Comparison of ENCODE assay signal across 10 mouse cellular contexts in genomic region chr10:93282526-93282964, GRCm38 (mm10). TPM values are rescaled to one million over a fixed set of nuclear protein-coding genes. Genes with fewer than 3 reads are reported as not detected.
A peak's percentile ranks its signal among the peaks of the same experiment; 100 is the strongest.
DNase-seq lines count a peak whose midpoint lies in the region; ATAC-seq and TF ChIP-seq lines count a peak whose summit lies in the region.
"Had no signal": no experiment of that assay in that cellular context is flagged by ENCODE, and none has a peak within 500 bp of the region (broad histone marks: within the 10 kb centered on the region; RNA-seq: fewer than 3 reads in every experiment).

No protein-coding gene starts in this region.

- no peak for DNase-seq in lung, adult 18-20 months
- DNase-seq in forebrain, postnatal 0 days: peak; percentile 41
- DNase-seq in kidney, adult 11 months: peak; percentile 55
- DNase-seq in midbrain, postnatal 0 days (ENCODE audit: low spot score): peak; percentile 39
- no peak for DNase-seq in left cerebral cortex, postnatal 36 days (ENCODE audit: low spot score in 2 of 2)
- no peak for DNase-seq in embryo, embryonic 9.5 days (ENCODE audit: extremely low spot score)

- peak overlapping the region; percentile 13; the same call in 1 of the 2 replicates for H3K27ac ChIP-seq in lung, embryonic 15.5 days
- no peak overlapping the region for H3K27ac ChIP-seq in forebrain, postnatal 0 days (ENCODE audit: low read depth, low read length)
- H3K27ac ChIP-seq in midbrain, postnatal 0 days (ENCODE audit: low read depth, low read length): no peak overlapping the region

- no peaks in the 10 kb centered on the region for H3K9me3 ChIP-seq in lung, embryonic 15.5 days
- no peaks in the 10 kb centered on the region for H3K9me3 ChIP-seq in forebrain, postnatal 0 days (ENCODE audit: low read length)
- no peaks in the 10 kb centered on the region for H3K9me3 ChIP-seq in midbrain, postnatal 0 days (ENCODE audit: low read length)
- H3K9me3 ChIP-seq: G1E had no signal

- no peak for ATAC-seq in lung, embryonic 15.5 days (ENCODE audit: borderline replicate concordance, extremely low read depth, low FRiP score, low TSS enrichment)
- peak; percentile 15; the same call in 1 of the 2 replicates for ATAC-seq in forebrain, postnatal 0 days
- no peak for ATAC-seq in midbrain, postnatal 0 days (ENCODE audit: low FRiP score)
- ATAC-seq in monocyte, adult 5-6 weeks (replicated peaks; ENCODE audit: insufficient number of reproducible peaks, low FRiP score, low TSS enrichment, poor library complexity, severe bottlenecking): no peak

- H3K27me3 ChIP-seq in lung, embryonic 15.5 days: no peaks in the 10 kb centered on the region
- H3K27me3 ChIP-seq in forebrain, postnatal 0 days (ENCODE audit: insufficient read depth, low read length): no peaks in the 10 kb centered on the region
- no peaks in the 10 kb centered on the region for H3K27me3 ChIP-seq in midbrain, postnatal 0 days (ENCODE audit: insufficient read depth, low read length)

- peaks cover 38% of the 10 kb centered on the region for H3K36me3 ChIP-seq in lung, embryonic 15.5 days
- H3K36me3 ChIP-seq in forebrain, postnatal 0 days (ENCODE audit: insufficient read depth): no peaks in the 10 kb centered on the region
- no peaks in the 10 kb centered on the region for H3K36me3 ChIP-seq in midbrain, postnatal 0 days (ENCODE audit: insufficient read depth, low read length)
- H3K36me3 ChIP-seq: G1E had no signal

- no peak overlapping the region for H3K4me2 ChIP-seq in lung, embryonic 15.5 days
- H3K4me2 ChIP-seq in forebrain, postnatal 0 days (ENCODE audit: low read depth): no peak overlapping the region; the same call in 1 of the 2 replicates
- no peak overlapping the region for H3K4me2 ChIP-seq in midbrain, postnatal 0 days (ENCODE audit: low read depth, low read length, poor library complexity, severe bottlenecking)

- intact Hi-C loops in left cerebral cortex, postnatal 36 days (cut with DNase I): no loop called here

- H3K4me3 ChIP-seq in lung, embryonic 15.5 days: no peak overlapping the region
- no peak overlapping the region for H3K4me3 ChIP-seq in forebrain, postnatal 0 days (ENCODE audit: low read depth, low read length)
- H3K4me3 ChIP-seq in midbrain, postnatal 0 days (ENCODE audit: low read depth, low read length): no peak overlapping the region
- H3K4me3 ChIP-seq: erythroblast, embryonic 14.5 days had no signal

- H3K9ac ChIP-seq in lung, embryonic 15.5 days: no peak overlapping the region
- H3K9ac ChIP-seq in forebrain, postnatal 0 days: no peak overlapping the region
- H3K9ac ChIP-seq in midbrain, postnatal 0 days (replicated peaks; ENCODE audit: low read length, poor library complexity, severe bottlenecking): 0 out of 2 replicates have a peak overlapping the region, but pooled peaks have one; percentile 4

- H3K4me1 ChIP-seq in lung, embryonic 15.5 days: peaks cover 18% of the 10 kb centered on the region; the same call in 1 of the 2 replicates
- H3K4me1 ChIP-seq in forebrain, postnatal 0 days (ENCODE audit: insufficient read depth): no peaks in the 10 kb centered on the region; the same call in none of the 2 replicates
- no peaks in the 10 kb centered on the region for H3K4me1 ChIP-seq in midbrain, postnatal 0 days (ENCODE audit: insufficient read depth, low read length)

- no peak for TF ChIP-seq CTCF in forebrain, postnatal 0 days (IDR thresholded peaks at IDR 0.05; ENCODE audit: low read depth)
- no peak for TF ChIP-seq CTCF in midbrain, postnatal 0 days (IDR thresholded peaks at IDR 0.05)

- 55% methylated on average over 12 of the region's 12 CpGs for WGBS in lung, embryonic 15.5 days
- 14% methylated on average over 12 of the region's 12 CpGs for WGBS in forebrain, postnatal 0 days
- 31% methylated on average over 12 of the region's 12 CpGs for WGBS in midbrain, postnatal 0 days

RNA-seq across cellular contexts. Expression of gene Elk3, which starts 28.4 kb away (rescaled TPM):
- polyA plus RNA-seq in lung, embryonic 15.5 days (2015; fragmentation: Nextera tagmentation; extraction: Ambion mirVana): 51.9 and 52.3 TPM in 2 replicates
- total RNA-seq in forebrain, postnatal 0 days (2014; rRNA removed): 5.1 and 8.8 TPM in 2 replicates
- 4.9 and 6.2 TPM in 2 replicates for polyA plus RNA-seq in forebrain, postnatal 0 days (2015; fragmentation: Nextera tagmentation; extraction: Ambion mirVana)
- total RNA-seq in midbrain, postnatal 0 days (2014; rRNA removed): 6.9 and 8.1 TPM in 2 replicates
- polyA plus RNA-seq in midbrain, postnatal 0 days (2015; fragmentation: Nextera tagmentation; extraction: Ambion mirVana): 6.2 and 6.9 TPM in 2 replicates
- 46.4 to 62.2 TPM (median 61.7 TPM) in 3 replicates for total RNA-seq in monocyte, adult 5-6 weeks (2017)
- total RNA-seq in left cerebral cortex, postnatal 36 days (2021): 10 to 100 TPM in 1 of 2 experiments, 1 to 10 TPM in 1; 9.4 to 11.4 TPM
- polyA plus RNA-seq: G1E had no signal

Comparison
In these comparisons a context has a peak if more than half of its experiments do, and no peak if none do; other contexts are left out.
1. DNase-seq: peak in forebrain, postnatal 0 days (single experiment), kidney, adult 11 months (single experiment) and midbrain, postnatal 0 days (single experiment); none in lung, adult 18-20 months (0 of 2), left cerebral cortex, postnatal 36 days (0 of 2) and embryo, embryonic 9.5 days (single experiment).